18 mouse cellular contexts compared by ENCODE assay signal in the genomic region with DNA sequence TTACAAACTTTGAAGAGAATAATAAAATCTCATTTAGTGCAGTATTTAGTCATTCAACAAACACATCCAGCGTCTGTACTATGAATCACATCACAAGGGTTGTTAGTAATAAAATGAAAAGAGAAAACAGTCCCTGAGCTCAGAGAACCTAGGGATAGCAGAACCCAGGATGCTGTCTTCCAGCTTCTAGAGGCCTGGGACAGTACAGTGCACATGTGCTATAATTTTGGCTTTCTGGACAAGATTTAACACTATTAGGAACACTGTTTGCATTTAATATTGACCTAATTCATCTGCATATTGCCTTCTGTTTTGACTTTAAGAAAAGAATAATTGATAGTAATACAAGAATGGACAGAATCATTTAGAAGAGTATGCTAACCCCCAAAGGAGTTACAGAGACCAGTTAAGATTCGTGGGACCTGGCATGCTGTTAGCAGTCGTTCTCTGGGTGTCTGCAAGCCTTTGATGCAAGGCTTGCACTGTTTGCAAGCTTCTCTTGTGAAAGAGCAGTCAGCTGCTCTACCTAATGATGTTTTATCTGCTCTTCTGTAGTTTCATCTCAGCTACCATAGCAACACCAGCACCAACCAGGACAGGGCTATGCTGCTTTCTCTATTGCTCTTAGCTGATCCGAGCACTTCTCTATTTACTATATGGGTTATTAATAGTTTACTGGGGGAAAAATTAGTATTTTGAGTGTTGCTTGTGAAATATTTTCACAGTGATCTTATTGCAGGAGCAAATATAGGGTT.
DNase-seq lines count a peak whose midpoint lies in the region; ATAC-seq and TF ChIP-seq lines count a peak whose summit lies in the region.
"Had no signal": no experiment of that assay in that cellular context is flagged by ENCODE, and none has a peak within 500 bp of the region (broad histone marks: within the 10 kb centered on the region; RNA-seq: fewer than 3 reads in every experiment).

No protein-coding gene starts in this region.

- H3K4me3 ChIP-seq in hindbrain, postnatal 0 days (ENCODE audit: low read length): no peak overlapping the region
- no peak overlapping the region for H3K4me3 ChIP-seq in neural tube, embryonic 14.5 days (ENCODE audit: low read depth, low read length)
- H3K4me3 ChIP-seq: embryonic facial prominence, embryonic 12.5 days; heart, embryonic 13.5 days had no signal

- peak; percentile 74 for ATAC-seq in hindbrain, postnatal 0 days
- peak; percentile 81 for ATAC-seq in neural tube, embryonic 14.5 days (ENCODE audit: low read depth)
- ATAC-seq: intestine, postnatal 0 days had no signal

- H3K4me1 ChIP-seq in hindbrain, postnatal 0 days (ENCODE audit: insufficient read depth, low read length): no peaks in the 10 kb centered on the region
- no peaks in the 10 kb centered on the region for H3K4me1 ChIP-seq in neural tube, embryonic 14.5 days (ENCODE audit: control insufficient read depth, insufficient read depth, low read length)
- H3K4me1 ChIP-seq: embryonic facial prominence, embryonic 12.5 days; heart, embryonic 13.5 days had no signal

- DNase-seq in adrenal gland, postnatal 14 days: peak; percentile 3
- DNase-seq in adrenal gland, adult 8-10 months: no peak
- peak; percentile 3 to 6 for DNase-seq in left cerebral cortex, postnatal 14 days (ENCODE audit: low spot score in 2 of 2)
- DNase-seq in left cerebral cortex, postnatal 4 days: no peak
- peak; percentile 56 for DNase-seq in hindbrain, postnatal 0 days (ENCODE audit: low spot score)
- no peak for DNase-seq in kidney, adult 8-10 months
- no peak for DNase-seq in spleen, adult 12 weeks (ENCODE audit: low spot score)
- DNase-seq: cerebellum, adult 18-20 months; heart, postnatal 36 days; kidney, postnatal 10 days; lung, adult 18-20 months; lung, postnatal 36 days; right cerebral cortex, postnatal 4 days; thymus, adult 18-20 months had no signal

- H3K9me3 ChIP-seq in hindbrain, postnatal 0 days (ENCODE audit: low read length): no peaks in the 10 kb centered on the region
- no peaks in the 10 kb centered on the region for H3K9me3 ChIP-seq in neural tube, embryonic 14.5 days (ENCODE audit: control insufficient read depth, low read length)
- H3K9me3 ChIP-seq: embryonic facial prominence, embryonic 12.5 days; heart, embryonic 13.5 days had no signal

- no peak overlapping the region for H3K27ac ChIP-seq in hindbrain, postnatal 0 days
- H3K27ac ChIP-seq in neural tube, embryonic 14.5 days (ENCODE audit: low read depth, low read length): no peak overlapping the region
- H3K27ac ChIP-seq: embryonic facial prominence, embryonic 12.5 days; heart, embryonic 13.5 days had no signal

- H3K4me2 ChIP-seq in hindbrain, postnatal 0 days (ENCODE audit: low read depth, low read length): no peak overlapping the region
- no peak overlapping the region for H3K4me2 ChIP-seq in neural tube, embryonic 14.5 days (ENCODE audit: low read depth, low read length)
- H3K4me2 ChIP-seq: embryonic facial prominence, embryonic 12.5 days; heart, embryonic 13.5 days had no signal

- no peak for TF ChIP-seq CTCF in hindbrain, postnatal 0 days (IDR thresholded peaks at IDR 0.05; ENCODE audit: low read depth)

- no peak overlapping the region for H3K9ac ChIP-seq in hindbrain, postnatal 0 days (replicated peaks; ENCODE audit: low read length)
- H3K9ac ChIP-seq in neural tube, embryonic 14.5 days (replicated peaks; ENCODE audit: low read depth, low read length): no peak overlapping the region
- H3K9ac ChIP-seq: embryonic facial prominence, embryonic 12.5 days; heart, embryonic 13.5 days had no signal

- intact Hi-C loops in left cerebral cortex, postnatal 14 days (cut with DNase I): no loop called here
- intact Hi-C loops in left cerebral cortex, postnatal 4 days (cut with DNase I): no loop called here

- 49% methylated on average over 4 of the region's 4 CpGs for WGBS in hindbrain, postnatal 0 days
- 48% methylated on average over 4 of the region's 4 CpGs for WGBS in neural tube, embryonic 14.5 days

- H3K36me3 ChIP-seq in hindbrain, postnatal 0 days (ENCODE audit: insufficient read depth, low read length): no peaks in the 10 kb centered on the region
- H3K36me3 ChIP-seq in neural tube, embryonic 14.5 days (ENCODE audit: control insufficient read depth, insufficient read depth, low read length): no peaks in the 10 kb centered on the region
- H3K36me3 ChIP-seq: embryonic facial prominence, embryonic 12.5 days; heart, embryonic 13.5 days had no signal

- no peaks in the 10 kb centered on the region for H3K27me3 ChIP-seq in hindbrain, postnatal 0 days (ENCODE audit: insufficient read depth, low read length)
- H3K27me3 ChIP-seq in neural tube, embryonic 14.5 days (ENCODE audit: control insufficient read depth, insufficient read depth, low read length): no peaks in the 10 kb centered on the region
- H3K27me3 ChIP-seq: embryonic facial prominence, embryonic 12.5 days; heart, embryonic 13.5 days had no signal

Comparison
In these comparisons a context has a peak if more than half of its experiments do, and no peak if none do; other contexts are left out.
1. DNase-seq: peak in adrenal gland, postnatal 14 days (single experiment), left cerebral cortex, postnatal 14 days (2 of 2) and hindbrain, postnatal 0 days (single experiment); none in adrenal gland, adult 8-10 months (single experiment), left cerebral cortex, postnatal 4 days (single experiment), kidney, adult 8-10 months (0 of 2) and spleen, adult 12 weeks (single experiment).